Mouse (Mus musculus): ENCODE measurements around the gene Tbc1d19.

Gene Tbc1d19

DNA sequence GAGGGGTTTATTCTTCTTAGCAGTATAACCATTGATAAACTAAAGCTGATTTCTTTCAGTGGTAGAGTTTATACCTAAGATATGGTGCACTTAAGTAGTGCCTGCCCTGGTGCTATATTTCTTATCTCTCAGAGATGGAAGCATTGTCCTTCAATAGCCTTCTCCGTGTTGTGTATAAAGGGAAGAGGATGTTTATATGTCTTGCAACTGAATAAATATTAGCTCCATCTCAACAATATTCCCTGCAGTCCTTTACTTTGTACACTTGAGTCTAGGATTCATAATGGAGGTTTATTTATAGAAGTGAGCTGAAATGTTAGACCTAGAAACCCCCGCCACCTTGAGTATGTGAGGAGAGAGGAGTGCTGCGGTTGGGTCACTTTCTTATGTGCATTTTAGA, 93.4 kb downstream of the Tbc1d19 start:
- no peak for DNase-seq (ENCODE audit: low read depth, low spot score)

DNA sequence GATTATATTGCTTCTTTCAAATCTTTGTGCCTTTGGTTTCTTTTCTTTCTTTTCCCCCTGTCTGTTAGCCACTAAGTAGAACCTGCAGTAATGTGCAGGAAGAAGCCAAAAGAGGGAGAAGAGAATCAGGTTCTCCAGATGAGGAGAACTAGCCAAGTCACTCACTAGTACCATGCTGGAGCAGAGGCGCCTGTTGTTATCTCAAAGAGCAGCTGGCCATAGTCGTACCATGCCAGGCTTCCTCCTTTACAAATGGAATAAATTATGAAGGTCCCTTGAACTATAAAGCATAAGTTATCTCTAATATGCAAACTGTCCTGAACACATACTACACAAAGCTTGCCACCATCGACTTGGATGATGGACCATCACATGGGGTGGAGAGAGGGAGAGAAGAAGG, 99.8 kb downstream of the Tbc1d19 start:
- no peak for DNase-seq (ENCODE audit: low read depth, low spot score)

DNA sequence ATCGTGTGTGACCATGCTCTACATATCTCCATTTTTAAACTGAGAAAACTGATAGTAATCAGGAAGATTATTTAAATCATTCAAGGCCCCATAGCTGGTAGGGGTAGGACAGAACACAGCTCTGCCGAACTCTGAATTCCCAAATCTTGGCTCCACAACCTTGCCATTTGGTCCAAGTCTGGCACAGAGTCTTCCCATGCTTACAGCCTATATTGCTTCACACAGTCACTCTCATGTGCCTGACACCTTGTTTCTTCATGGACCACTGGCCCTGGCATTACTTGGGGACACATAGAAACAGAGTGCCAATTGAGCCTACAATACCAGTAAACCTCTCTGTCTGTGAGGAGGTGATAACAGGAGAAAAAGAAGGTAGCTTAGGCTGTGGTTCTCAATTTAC, 111.0 kb downstream of the Tbc1d19 start:
- DNase-seq (ENCODE audit: low read depth, low spot score) = no peak

DNA sequence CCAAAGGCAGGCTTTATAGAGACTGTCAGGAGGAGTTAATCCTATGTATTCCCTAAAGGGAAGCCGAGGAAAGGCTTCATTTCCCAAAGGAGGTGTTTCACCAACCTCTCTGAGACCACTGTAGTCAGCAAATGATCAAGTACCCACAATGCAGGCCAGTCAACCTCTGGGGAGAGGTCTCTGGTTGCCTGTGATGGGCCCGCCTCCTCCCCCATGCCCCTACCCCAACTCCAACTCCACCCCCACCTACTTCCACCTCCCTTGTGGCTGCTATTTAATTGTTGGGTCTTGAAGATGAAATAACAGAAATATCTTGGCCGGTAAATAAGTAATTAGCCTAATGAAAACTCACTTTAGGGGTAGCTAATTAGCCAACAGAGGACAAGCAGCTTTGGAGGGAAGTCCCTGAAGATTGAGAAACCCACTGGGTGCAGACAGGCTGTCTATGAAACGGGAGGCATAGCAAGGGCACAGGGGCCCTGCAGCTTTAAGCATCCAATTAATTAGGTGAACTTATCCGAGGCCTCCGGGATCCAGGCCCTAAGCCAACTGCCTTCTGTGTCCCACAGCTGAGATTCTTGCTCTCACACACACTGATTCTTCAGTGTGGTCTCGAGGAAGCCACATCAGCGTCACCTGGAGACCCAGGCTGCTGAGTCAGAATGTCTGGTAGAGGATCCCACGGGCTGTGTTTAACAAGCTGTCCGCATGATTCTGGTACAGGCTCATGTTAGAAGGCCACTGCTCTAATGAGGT, 112.9 kb downstream of the Tbc1d19 start:
- no peak for DNase-seq (ENCODE audit: low read depth, low spot score)

DNA sequence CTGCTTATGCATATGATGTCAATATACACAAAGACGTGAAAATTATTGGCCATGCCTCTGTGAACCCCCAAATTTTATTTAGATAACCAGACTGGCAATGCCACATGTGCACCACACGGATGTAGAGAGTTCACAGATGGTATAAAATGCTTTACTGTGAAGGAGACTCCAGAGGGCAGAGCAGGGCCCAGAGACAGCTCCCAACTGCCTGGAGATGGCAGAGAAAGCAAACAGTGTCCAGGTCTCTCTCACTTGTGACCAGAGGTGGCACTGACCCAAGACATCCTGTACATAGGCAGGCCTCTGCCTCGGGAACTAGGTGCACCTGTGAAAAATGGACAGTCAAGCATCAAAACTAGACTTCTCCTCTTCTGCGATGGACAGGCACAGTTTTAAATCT, 114.6 kb downstream of the Tbc1d19 start:
- DNase-seq (ENCODE audit: low read depth, low spot score) = no peak

DNA sequence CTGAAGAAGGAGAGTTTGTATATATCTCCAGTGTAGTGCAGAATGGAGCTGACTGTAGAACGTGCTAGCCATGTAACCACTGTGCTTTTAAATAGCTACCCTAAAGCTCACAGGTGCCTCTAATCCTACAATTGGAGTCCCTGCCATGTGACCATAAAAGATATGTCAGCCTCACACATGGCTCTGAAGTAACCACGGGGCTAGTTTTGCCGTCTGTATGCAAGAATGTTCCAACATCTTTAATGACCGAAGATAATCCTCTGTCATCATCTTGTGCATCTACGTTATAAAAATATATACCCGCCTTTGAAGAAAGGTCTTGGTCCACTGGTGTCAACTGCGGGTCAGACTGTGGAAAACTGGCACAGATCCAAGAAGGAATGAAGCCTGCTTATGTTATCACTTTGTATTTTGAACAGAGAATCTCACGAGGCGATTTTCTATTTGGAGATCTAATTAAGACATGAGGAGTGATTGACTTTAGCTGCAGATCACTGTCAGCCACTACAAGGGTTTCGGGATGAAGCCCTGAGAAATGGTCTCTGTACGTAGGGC, 117.0 kb downstream of the Tbc1d19 start:
- DNase-seq (ENCODE audit: low read depth, low spot score) = no peak

DNA sequence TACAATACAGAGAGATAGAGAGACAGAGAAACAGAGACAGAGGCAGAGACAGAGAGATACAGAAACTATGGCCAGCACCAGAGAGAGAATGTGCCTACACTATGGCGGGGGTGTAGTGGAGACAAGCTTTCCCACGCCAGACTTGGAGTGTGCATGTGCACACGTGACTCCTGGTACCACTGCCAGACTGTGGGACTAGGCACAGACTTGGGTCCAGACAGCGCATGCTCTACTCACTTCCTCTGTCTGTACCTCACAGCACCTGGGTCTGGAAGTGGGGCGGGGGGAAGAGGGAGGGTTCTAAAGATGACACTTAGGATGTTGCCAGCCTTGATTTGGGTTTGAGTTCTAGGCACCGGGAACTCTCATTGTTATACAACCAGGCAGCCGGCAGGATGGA, 118.5 kb downstream of the Tbc1d19 start:
- DNase-seq (ENCODE audit: low read depth, low spot score) = no peak

DNA sequence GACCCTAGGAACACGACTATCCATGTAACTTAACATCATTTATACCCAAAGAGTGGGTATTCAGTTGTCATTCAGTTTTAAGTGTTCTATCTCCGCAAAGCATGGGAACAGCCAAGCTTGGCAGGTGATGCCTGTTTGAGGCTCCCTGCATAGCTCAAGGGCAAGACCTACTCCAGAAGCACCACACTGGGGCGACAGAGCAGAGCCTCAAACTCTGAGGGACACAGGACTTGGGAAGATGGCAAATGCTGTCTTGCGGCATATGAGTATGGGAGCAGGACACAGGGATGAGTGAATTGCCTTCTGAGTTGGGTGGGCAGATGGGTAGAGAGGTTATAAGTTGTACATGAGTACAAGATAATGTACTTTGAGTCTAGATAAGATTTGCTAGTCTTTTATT, 119.1 kb downstream of the Tbc1d19 start:
- no peak for DNase-seq (ENCODE audit: low read depth, low spot score)

DNA sequence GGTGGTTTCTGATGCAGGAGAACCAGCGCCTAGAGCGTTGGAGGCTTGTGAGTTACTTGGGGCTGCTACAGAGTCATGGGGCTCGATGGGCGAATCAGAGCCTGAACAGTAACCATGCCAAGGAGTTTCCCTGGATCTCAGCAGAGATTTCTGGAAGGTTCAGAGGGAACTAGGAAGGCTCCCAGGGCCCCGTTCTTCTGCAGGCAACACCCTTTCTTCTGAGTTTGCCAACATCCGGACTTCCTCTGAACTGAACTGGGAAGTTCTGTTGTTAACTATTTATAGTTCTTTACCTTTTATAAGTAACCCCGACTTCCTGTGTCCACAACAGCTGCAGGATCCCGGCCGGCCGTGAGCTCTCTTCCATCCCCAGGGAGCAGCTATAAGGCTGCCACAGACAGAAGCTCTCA, 119.8 kb downstream of the Tbc1d19 start:
- DNase-seq (ENCODE audit: low read depth, low spot score) = no peak

DNA sequence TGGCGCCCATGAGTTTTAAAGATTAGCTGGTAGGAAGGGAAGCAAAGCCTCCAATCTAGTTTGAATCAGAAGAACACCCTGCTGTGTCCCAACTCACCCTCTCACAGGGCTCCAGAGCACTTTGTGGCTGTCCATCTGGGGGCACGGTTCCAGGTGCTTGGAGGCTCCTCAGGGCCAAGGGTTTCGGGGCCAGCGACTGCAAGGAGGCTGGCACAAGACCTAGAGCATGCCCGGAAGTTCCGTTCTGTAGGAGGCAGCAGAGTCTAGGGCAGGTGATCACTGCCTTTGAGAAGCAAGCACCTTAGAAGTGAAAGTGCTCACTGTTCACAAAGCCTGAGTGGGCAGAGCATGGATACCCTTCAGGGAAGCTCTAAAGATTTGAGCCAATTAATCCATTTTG, 120.4 kb downstream of the Tbc1d19 start:
- no peak for DNase-seq (ENCODE audit: low read depth, low spot score)

DNA sequence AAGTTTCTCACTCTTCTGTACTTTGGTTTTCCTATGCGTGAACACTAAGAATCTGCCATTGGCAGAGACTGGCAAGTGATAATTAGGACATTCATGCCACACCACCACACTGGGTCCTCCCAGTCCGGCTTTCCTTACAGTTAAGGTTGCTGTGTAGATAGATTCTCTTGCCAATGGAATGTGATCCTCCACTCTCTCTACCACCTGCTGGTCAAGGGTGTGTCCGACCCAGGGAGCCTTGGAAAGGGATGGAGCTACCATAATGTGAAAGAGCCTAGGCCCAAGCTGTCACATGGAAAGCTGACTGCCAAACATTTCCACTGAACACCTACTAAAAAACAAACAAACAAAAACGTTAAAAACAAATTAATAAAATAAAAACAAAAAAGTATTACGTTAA, 121.6 kb downstream of the Tbc1d19 start:
- no peak for DNase-seq (ENCODE audit: low read depth, low spot score)

DNA sequence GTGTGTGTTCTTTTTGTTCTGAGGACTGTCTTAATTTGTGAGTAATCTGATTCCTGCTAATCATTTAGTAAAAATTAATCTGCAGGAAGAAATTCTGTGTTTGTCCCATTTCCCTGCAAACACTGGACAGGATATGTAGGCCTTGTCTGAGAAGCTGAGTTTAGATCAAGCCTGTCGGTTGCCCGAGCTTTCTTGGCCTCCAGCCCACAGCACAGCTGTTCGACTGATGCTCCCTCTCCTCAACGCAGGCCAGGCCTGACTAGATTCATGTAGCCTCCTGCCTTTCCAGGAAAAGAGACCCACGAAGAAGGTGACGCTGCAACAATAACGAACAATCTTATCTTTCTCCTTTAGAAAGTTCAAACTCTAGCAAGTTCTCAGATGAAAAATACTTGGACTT, 124.2 kb downstream of the Tbc1d19 start:
- no peak for DNase-seq (ENCODE audit: low read depth, low spot score)

DNA sequence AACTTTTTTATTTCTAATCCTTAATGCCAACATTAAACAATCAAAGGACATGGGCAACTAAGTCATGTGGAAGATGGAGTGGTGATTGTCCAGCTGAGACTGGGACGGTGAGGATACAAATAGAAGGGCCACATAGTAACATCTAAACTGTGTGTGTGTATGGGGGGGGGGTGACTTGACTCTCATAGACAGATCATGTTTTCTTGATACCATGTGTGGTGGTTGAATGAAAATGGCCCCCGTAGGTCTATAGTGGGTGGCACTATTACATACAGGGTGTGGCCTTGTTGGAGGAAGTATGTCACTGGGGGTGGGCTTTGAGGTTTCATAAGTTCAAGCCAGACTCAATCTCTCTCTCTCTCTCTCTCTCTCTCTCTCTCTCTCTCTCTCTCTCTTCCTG, 124.6 kb downstream of the Tbc1d19 start:
- DNase-seq (ENCODE audit: low read depth, low spot score) = no peak

DNA sequence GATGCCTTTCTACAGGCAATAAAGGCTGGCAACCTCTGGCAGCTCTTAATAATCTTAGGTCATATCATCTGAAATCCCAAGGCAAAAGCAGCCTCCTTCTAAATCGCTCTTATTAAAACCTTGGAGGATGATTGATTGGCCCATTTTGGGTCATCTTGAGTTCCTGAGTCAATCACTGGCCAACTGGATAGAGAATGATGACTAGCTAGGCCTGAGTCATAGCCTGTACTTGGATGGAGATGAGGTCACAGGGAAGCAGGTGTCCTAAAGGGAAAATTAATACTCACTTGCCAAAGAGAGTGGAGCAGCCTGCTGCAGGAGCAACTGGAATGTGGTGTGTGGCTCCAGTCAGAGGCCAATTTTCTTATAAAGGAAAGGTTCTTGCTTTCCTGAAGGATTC, 125.4 kb downstream of the Tbc1d19 start:
- DNase-seq (ENCODE audit: low read depth, low spot score) = no peak

DNA sequence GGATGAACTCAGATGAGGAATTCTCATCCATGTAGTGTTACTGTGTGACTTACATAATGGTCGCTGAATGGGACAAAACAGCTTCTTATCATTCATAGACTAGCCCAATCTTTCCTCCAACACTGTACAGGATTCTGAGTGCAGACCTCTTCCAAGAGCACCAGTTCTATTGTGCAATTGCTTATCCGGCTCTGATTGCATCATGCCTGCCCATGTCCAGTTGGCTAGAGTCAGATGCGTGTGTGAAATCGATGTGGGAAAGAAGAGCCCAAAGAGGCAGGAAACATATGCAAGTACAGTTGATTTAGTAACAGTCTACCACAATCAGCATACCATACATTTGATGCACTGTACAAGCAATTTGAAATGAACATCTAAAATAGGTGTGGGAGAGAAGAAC, 127.8 kb downstream of the Tbc1d19 start:
- DNase-seq (ENCODE audit: low read depth, low spot score) = no peak

DNA sequence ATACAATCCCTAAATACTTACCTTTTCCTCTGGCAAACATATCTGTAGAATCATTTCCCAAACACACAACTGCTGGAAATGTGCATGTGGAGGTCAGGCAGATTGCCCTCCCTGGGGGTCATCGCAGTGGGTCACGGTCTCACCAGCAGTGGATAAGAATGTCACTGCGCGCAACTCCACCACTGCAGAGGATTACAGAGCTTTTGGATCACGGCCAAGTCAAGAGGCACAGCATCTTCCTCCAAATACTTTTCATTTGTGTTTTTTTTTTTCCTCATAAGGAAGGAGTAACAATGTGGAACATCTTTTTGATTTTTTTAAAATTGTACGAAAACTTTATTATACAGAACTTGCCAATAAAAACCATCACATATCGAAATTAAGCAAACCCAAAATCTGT, 129.6 kb downstream of the Tbc1d19 start:
- DNase-seq (ENCODE audit: low read depth, low spot score) = no peak

DNA sequence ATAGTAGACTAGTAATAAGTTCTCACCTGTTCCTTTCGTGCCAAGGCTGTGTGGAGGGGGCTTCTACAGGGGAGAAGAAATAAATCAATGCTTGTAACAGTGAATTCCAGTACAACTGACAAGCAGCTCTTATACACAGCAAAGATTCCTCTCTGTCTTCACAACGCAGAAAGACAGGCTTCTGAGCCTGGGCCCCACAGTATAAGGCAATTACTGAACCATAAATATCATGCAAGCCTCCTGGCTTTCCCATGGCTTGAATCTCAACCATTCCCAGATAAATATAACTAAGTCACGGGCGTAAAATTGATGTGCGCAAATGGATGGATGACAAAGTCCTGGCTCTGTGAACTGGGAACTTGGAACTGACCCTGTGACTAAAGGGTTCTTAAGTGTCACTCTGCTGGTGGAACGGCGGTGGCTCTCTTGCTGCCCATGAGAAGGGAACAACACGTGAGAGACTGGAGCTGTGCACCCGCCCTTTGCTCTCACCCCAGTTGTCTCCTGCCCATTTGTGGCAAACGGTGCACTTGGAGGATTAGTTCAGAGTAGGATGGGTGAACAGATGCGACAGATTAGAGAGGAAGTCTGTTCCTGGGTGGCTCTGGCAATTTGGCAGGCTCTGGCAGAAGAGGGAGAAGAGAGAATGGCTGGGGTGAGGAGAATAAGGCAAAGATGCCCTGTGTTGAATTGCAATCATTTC, 132.1 kb downstream of the Tbc1d19 start:
- no peak for DNase-seq (ENCODE audit: low read depth, low spot score)

DNA sequence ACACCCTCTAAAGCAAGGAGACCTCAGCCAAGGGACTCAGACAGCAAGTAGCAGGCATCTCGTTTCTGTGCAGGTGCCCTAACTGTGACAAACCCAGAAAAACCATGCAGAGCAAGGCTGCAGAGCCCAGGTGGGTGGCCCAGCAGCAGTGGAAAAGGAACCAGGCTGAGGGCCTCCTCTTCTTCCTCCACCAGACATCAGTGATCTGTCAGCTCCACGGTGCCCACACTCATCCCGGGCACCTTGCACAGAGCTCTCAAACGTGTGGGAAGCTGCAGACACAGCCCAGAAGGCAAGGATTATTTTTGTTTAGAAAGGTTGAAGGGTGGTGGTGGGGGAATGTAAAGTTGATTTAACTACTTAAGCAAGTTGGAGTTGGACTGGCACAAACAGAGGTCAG, 132.9 kb downstream of the Tbc1d19 start:
- DNase-seq (ENCODE audit: low read depth, low spot score) = no peak

DNA sequence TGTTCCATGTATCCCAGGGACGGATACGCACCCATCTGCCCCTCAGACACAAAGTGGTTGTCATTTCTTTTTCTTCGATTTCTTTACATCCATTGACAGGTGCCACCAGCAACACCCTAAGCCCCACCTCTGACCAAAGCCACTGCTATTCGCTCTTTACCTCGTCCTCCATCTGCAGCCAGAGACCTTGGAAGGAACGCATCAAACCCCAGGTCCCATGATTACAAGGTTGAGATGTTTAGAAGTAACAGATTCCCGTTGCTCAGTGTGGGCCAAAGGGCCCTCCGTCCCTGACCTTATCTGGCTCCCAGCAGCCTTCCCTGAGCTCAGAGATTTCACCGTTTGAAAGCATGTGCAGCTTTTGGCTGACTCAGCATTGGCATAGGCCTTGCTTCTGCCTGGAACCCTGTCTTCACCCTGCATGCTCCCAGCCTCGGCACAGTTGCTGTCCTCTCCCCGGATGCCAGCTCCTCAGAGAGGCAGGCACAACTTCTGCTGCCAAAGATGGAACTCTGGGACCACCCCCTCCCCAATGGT, 134.0 kb downstream of the Tbc1d19 start:
- no peak for DNase-seq (ENCODE audit: low read depth, low spot score)

DNA sequence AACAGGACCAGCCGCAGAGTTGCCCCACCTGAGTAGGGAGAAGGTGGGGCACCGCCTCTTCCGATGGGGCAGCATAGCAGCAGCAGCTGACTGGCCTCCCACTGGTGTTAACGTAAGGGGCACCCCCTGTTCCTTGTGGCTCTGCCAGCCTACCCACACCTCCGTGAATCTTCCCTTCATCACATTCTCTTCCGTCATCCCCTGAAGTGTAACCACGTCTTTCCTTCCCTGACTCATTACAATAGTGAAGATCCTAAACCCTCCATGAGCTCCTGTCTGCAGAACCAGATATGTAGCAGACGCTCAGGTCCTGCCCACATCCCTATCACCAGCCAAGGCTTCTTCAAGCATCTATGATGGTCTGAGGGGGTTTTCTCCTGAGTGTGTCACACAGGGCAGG, 137.3 kb downstream of the Tbc1d19 start:
- no peak for DNase-seq (ENCODE audit: low read depth, low spot score)

DNA sequence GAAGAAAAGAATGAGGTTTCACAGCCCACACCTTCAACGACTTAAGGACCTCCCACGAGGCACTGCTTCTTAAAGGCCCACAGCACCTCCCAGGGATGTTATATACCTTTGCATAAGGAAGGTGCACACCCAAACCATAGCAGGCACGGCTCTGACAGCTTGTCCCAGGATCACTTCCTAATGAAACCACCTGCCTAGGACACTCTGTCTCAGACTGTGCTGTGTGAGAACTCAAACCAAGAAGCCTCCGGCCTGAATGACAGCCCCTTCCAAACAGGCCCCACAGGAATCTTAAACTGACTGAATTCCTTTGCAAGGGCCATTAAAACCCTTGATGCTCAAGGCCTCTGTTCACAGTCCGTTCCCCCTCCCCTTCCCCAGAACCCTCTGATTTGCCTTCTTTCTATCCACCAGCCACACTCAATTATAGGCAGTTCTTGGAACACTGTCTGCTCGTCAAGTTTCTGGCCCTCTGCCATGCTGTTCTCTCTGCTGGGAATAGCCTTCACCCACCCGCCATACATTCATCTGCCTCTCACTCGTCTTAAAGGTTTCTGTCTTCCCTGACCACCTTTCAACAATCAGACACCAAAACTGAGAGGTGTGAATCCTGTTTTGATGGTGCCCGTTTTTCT, 138.3 kb downstream of the Tbc1d19 start:
- DNase-seq (ENCODE audit: low read depth, low spot score) = no peak

DNA sequence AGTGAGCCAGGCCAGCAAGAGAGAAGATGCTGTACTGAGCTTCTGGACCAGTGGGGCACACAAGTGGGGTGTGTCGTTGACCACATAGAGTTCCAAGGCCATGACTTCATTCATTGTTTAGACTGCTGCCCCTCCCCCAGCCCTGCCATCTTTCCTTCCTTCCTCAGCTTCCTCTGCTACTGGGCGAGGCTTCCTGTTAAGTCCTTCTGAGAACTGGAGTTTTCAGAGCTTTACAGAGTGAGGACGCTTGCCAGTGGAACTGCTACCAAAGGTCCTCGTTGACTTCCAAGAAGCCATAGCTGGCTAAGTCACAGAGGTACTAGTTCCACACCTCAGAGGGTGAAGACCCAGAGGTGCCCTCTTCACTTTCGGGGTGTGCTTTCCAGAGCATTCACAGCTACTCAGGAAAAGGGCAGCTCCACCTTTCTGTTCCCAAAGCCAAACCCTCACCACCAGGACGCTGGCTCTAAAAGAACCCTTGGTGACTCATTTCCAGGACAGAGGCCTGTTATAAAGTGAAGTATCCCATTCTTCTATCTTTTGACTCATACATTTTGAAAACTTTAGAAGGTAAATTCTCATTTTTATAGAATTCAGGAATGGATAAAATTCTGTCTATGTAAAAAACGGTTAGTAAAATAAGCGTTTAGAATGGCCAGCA, 139.3 kb downstream of the Tbc1d19 start:
- no peak for DNase-seq (ENCODE audit: low read depth, low spot score)
